Mouse (Mus musculus): ENCODE measurements at regions not wholly inside any gene's neighbourhood (a gene's known extent, or its start where the extent isn't known, plus 50 kb on each side); places are given as distances from the start of the nearest gene placed in this dataset.

- DNase-seq (ENCODE audit: low read depth, low spot score) = peak; percentile 55
Measured at GRCm38 (mm10) chr15:7459992-7460820, 62.0 kb upstream of the Egflam start.

- no peak for DNase-seq (ENCODE audit: low read depth, low spot score)
Measured at GRCm38 (mm10) chr15:7462549-7462948, 64.4 kb upstream of the Egflam start.

GRCm38 (mm10) chr15:7463444-7464350 is 65.5 kb upstream of the Egflam start:
- no peak for DNase-seq (ENCODE audit: low read depth, low spot score)

GRCm38 (mm10) chr15:7480211-7480610 is 82.0 kb upstream of the Egflam start:
- peak; percentile 77 for DNase-seq (ENCODE audit: low read depth, low spot score)

- DNase-seq (ENCODE audit: low read depth, low spot score) = no peak
Measured at GRCm38 (mm10) chr15:7480792-7481210, 82.6 kb upstream of the Egflam start.

DNA sequence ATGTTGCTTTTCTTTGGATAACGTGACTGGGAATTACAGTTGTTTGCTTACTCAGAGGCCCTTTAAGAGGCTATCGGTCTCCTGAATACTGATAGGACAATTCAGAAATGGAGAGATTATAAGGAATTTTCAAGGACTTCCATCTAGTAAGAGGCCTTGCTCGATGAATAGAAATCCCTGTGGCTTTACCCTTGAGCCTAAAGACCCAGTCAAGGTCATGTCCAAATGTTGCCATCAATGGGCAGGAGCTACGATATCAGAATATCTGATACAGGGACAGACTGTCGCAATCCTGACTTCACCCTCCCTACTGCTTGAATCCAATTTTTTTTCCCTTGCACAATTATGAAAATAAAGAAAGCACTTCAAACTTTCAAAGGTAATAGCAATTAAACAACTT is 85.5 kb upstream of the Egflam start:
- no peak for DNase-seq (ENCODE audit: low read depth, low spot score)

DNA sequence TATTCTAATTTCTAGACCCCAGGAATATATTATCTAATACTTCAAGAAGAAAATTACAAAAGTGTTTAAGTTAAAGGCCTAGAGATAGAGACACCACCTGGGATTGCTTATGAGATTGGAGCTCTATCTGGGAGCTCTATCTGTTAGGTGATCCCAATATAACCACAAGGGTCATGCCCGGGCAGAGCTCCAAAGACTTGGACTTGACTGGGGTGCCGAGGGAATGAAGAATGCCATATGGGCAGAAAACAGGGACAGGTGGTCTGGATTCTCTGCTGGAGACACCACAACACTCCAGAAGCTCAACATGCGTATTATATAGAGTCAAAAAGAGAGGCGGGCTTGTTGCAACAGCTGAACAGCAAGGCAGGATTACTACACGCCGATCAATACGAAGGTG is 92.9 kb upstream of the Egflam start:
- no peak for DNase-seq (ENCODE audit: low read depth, low spot score)

DNA sequence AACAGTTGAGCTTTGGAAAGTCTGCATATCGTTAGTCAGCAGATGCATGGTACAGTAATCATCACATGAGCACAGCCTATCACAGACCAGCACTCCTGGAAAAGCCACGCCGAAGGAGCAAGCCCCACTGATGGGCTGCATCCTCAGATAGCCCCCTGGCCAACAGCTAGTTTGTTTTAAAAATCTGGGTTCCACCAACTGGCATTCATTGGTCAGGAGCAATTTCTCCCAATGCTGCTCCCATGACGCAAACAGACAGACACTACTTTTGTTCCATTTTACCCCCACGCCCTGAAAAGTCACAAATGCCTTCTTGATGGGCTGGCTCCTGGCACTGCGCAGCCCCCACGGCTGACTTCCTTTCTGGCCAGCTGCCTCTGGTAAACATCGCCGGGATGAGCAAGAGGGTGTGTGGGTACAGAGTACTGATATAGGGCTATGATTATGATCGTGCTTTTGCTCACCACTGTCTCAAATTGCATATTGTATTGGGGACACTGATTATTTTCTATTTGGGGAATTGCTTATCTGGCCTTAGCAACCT is 95.0 kb upstream of the Egflam start:
- DNase-seq (ENCODE audit: low read depth, low spot score) = no peak

GRCm38 (mm10) chr15:7497852-7498251 is 99.7 kb upstream of the Egflam start:
- DNase-seq (ENCODE audit: low read depth, low spot score) = no peak

DNA sequence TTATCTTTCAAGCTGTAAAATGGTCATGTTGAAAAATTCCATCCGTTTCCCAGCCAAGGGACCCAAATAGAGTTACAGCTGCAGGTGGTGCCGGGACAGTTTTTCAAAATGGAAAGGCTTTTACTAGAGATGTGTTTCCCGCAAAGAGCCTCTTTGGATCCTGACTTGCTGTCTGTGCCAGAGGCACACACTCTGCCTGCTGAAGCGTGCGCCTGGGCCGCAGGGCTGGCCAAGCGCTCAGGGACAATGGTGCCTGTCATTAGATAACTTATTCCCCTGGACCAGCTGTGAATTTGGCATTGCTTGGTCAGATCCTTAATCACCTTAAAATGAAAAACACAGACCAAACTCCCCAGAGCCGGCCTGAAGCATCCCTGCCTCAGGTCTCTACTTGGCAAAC is 110.3 kb upstream of the Egflam start:
- no peak for DNase-seq (ENCODE audit: low read depth, low spot score)

- DNase-seq (ENCODE audit: low read depth, low spot score) = no peak
Measured at GRCm38 (mm10) chr15:7514743-7515273, 116.6 kb upstream of the Egflam start.

DNA sequence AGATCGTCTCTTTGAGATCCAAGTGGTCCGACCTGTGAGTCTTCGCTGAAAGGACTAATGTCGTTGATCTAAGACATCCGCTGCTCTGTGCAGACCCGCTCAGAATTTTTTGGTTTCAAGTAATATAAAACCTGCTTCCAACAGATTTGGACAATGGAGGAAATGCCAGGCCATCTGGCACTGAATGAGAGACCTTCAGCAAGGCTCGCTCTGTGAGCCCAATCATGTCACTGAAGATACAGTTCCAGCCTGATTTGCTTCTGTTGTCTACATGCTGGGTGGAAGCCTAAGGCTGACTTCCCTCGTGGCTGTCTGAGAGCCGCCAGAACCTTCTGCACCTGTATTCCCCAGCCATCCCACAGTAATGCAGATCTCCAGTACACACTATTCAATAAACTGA is 123.4 kb upstream of the Egflam start:
- no peak for DNase-seq (ENCODE audit: low read depth, low spot score)

GRCm38 (mm10) chr15:7522902-7523786 is 124.9 kb upstream of the Egflam start:
- no peak for DNase-seq (ENCODE audit: low read depth, low spot score)

GRCm38 (mm10) chr15:7530959-7531588 is 132.9 kb upstream of the Egflam start:
- peak; percentile 88 for DNase-seq (ENCODE audit: low read depth, low spot score)

- DNase-seq (ENCODE audit: low read depth, low spot score) = no peak
Measured at GRCm38 (mm10) chr15:7537858-7538257, 139.7 kb upstream of the Egflam start.

DNA sequence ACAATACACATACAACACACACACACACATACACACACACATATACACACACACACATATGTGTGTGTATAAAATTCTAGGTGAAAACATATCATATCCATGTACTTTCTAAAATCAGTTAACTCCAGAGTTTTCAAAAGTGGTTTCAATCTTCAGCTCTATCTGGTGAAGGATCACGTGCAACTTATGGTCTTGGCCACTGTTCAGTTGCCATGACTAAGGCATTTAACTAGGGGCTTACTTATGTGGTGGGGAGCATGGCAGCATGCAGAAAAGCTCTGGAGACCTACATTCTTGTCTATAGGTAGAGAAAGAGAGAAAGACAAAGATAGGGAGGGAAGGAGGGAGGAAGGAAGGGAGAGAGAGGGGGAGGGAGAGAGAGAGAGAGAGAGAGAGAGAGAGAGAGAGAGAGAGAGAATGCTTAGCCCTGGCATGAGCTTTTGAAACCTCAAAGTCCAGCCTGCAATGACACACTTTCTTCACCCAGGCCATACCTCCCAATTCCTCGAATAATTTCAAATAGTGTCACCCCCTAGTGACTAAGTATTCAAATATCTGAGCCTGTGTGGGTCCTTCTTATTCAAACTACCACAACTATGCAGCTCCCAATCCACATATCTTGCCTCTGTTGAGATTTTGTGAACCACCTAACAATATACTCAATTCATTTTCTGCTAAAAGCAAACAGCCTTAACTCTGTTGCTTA is 155.1 kb upstream of the Egflam start:
- DNase-seq (ENCODE audit: low read depth, low spot score) = no peak

DNA sequence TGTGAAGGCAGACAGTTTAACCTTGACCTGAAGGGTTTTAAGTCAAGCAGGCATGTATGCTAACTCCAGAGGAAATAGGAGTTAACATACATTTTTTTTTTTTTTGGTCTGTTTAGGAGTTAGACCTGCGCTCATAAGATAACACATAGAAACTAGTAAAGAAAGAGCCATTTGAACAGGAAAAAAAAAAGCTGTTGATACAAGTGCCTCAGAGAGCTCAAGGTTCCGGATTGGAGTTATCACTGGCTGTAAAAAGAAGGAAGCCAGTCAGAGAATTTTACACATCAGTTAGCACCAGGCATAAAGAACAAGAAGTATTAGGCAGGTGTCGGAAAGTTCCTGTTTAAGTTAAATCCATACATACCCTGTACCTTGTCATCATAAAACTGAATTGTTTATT is 156.2 kb upstream of the Egflam start:
- no peak for DNase-seq (ENCODE audit: low read depth, low spot score)

DNA sequence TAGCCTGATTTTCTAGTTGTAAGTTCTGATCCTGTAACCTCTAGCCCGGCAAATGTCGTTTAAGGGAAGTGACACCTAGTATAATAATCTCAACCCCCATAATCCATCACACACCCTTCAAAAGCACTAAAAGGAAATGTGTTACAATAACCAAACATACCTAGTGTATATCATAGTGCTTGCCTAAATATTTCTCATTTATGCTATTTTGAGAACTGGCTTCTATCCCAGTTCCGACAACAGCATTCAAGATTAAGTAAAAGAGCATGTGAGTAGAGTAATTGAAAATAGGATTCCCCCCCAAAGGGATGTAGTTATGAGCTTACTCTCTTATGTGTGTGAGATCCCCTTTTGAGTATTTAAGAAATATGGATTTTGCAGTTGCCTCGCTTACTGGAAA is 165.1 kb upstream of the Egflam start:
- no peak for DNase-seq (ENCODE audit: low read depth, low spot score)

- DNase-seq (ENCODE audit: low read depth, low spot score) = no peak
Measured at GRCm38 (mm10) chr15:7563726-7564125, 165.5 kb upstream of the Egflam start.

DNA sequence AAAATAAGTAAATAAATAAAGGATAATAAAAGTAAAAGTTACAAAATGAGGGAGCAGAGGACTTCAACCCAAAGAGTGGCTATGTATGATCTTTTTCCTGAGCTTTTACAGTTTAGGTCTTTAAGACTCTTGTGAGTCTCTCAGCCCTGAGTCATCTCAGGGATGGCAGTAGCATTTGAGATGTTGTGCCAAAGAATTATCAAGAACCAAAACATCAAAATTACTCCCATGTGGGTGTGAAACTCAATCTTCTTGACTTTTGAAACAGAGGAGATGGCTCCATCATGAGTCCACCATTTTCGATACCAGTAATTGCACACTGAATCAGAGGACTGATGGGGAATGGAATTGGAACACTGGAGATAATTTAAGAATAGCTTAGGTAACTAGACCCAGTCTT is 174.0 kb upstream of the Egflam start:
- DNase-seq (ENCODE audit: low read depth, low spot score) = no peak

Data from R1 (cell line).